14 mouse cellular contexts compared by ENCODE assay signal in the genomic region with DNA sequence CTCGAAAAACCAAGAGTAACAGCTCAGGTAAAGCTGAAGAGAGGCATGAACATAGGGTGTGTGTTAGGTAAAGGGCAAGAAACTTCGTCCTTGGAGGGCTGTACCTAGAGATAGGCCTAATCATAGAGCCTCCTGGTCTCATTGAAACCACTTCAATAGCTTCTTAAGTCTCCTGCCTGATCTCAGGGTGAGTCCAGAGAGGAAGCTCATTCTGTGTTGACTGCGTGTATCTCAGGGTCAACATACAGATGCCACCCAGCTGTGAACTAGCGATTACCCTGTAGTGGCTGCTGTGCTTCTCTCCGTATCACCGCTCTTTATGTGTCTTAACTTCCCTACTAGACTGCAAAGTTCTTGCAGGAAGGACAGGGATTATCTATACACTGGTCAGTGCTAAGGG. TPM values are rescaled to one million over a fixed set of nuclear protein-coding genes. Genes with fewer than 3 reads are reported as not detected.
"Had no signal": no experiment of that assay in that cellular context is flagged by ENCODE, and none has a peak within 500 bp of the region (broad histone marks: within the 10 kb centered on the region; RNA-seq: fewer than 3 reads in every experiment).

No protein-coding gene starts in this region.

RNA-seq across cellular contexts. Expression of a gene that starts 13.6 kb away (rescaled TPM):
- total RNA-seq: common myeloid progenitor, adult 5-6 weeks; forebrain, postnatal 0 days had no signal
- polyA plus RNA-seq: cerebellum, adult 2 months; cortical plate, adult 2 months; embryonic facial prominence, embryonic 12.5 days; embryonic facial prominence, embryonic 14.5 days; embryonic facial prominence, embryonic 15.5 days; erythroblast, embryonic 14.5 days; forebrain, embryonic 12.5 days; forebrain, embryonic 14.5 days; forebrain, embryonic 15.5 days; forebrain, embryonic 16.5 days; forebrain, postnatal 0 days; frontal cortex, adult 2 months; heart, adult 2 months had no signal
